Mouse (Mus musculus) left cerebral cortex, adult 2 months (tissue): ENCODE data around the gene Prr15l. TPM values are rescaled to one million over a fixed set of nuclear protein-coding genes. Genes with fewer than 3 reads are reported as not detected.

Experiments used
- DNase-seq, 2 experiments: peaks; one replicate each; pipeline ENCODE4 v3.0.0; 2021 to 2022; ENCODE audit warnings: low spot score in 2 of 2, mixed read lengths in 1 of 2; ENCODE audit errors: extremely low spot score in 1 of 2
- H3K27ac ChIP-seq: fragments of 200-600 bp; 2 replicates; pipeline ENCODE4 v1.8.1; 2022
- H3K4me3 ChIP-seq: fragments of 200-600 bp; 2 replicates; pipeline ENCODE4 v1.8.1; 2022
- CTCF ChIP-seq: fragments of 200-600 bp; IDR thresholded peaks from 2 replicates; pipeline ENCODE4 v1.8.1; 2022; ENCODE audit warnings: antibody characterized with exemption, mild to moderate bottlenecking, moderate library complexity
- intact Hi-C: fragments of 180-260 bp; cut with DNase I; formaldehyde crosslinking; loops from one replicate; pipeline ENCODE4 v1.15.1; 2025
- long read RNA-seq, 2 experiments: library from polyadenylated mRNA; stranded (forward); transcript quantifications; one replicate each; pipeline ENCODE4 v2.0.0; 2021; ENCODE audit warnings: borderline mapping rate in 2 of 2
- total RNA-seq, 2 experiments: library from RNA; stranded (reverse); gene quantifications; 2 replicates each; pipeline ENCODE4 v1.2.3; 2021

Prr15l gene
- total RNA-seq: not detected
- long read RNA-seq, experiment 1: 0 reads
- long read RNA-seq, experiment 2: 0 reads

- H3K4me3 ChIP-seq: no peak within 1 kb of the TSS
- intact Hi-C loops: no loop called here
- no peak for DNase-seq
- H3K27ac ChIP-seq: no peak within 1 kb of the TSS
- TF ChIP-seq CTCF: no peak
These were observed at the start of gene Prr15l for GRCm38 (mm10) chr11:96928088-96928487. TSS of gene Prr15l (plus strand) at chr11:96928104.

DNA sequence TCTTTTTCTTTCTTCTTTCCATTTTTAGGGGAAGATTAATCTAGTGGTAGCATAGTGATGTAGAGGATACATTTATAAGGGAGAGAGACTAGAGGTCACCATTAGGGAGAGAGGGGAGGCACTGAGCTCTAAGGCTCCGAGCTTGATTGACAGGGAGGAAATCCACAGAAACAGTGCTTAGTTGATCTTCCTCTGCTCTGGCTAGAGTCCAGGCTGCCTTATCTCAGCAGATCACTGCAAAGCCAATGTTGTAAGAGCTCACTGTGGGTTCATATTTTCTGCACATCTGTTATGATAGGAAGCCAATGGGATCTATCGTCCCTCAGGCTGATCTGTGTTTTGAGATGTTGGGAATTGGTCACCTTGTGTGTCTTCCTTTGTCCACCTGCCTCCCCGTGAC lies 49.2 kb upstream of the Prr15l start:
- intact Hi-C loops: no loop called here
- no peak overlapping the region for H3K27ac ChIP-seq
- no peak for DNase-seq

GRCm38 (mm10) chr11:96879359-96879758 lies 48.5 kb upstream of the Prr15l start:
- no peak for TF ChIP-seq CTCF
- no peak for DNase-seq
- intact Hi-C loops: no loop called here
- Histone ChIP-seq H3K4me3 (no peak overlapping the region), H3K27ac (no peak overlapping the region)

More for the DNA sequence above, 49.2 kb upstream of the Prr15l start:
- H3K4me3 ChIP-seq: no peak overlapping the region
- TF ChIP-seq CTCF: no peak

DNA sequence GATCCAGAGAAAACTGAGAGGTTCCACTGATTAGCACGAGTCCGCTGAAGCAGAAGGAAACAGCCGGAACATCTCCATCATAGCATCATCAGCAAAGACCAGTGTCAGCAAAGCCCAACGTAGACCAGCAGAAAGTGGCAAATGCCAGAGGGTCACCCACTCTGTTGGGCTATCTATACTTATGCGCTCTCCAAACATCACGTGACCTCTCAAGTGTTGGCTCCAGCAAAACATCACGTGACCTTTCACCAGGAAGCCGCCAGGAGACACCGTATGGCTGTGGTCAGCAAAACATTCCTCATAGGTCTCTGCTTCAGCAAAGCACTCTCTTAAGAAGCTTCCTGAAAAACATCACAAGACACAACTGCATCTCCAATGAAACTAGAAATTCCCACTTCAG lies 47.6 kb upstream of the Prr15l start:
- no peak for DNase-seq
- H3K27ac ChIP-seq: no peak overlapping the region
- intact Hi-C loops: no loop called here
- TF ChIP-seq CTCF: no peak
- H3K4me3 ChIP-seq: no peak overlapping the region

GRCm38 (mm10) chr11:96885901-96886340 lies 42.0 kb upstream of the Prr15l start:
- Histone ChIP-seq H3K27ac (no peak overlapping the region; the same call in 1 of the 2 replicates), H3K4me3 (no peak overlapping the region)
- no peak for DNase-seq
- intact Hi-C loops: no loop called here
- no peak for TF ChIP-seq CTCF

- H3K4me3 ChIP-seq: no peak overlapping the region
- intact Hi-C loops: no loop called here
- no peak for DNase-seq
- no peak for TF ChIP-seq CTCF
- H3K27ac ChIP-seq: no peak overlapping the region
These were observed 40.9 kb upstream of the Prr15l start for GRCm38 (mm10) chr11:96886942-96887546.

GRCm38 (mm10) chr11:96891784-96892527 lies 35.9 kb upstream of the Prr15l start:
- intact Hi-C loops: no loop called here
- no peak overlapping the region for H3K27ac ChIP-seq
- DNase-seq: no peak
- TF ChIP-seq CTCF: no peak
- no peak overlapping the region for H3K4me3 ChIP-seq

GRCm38 (mm10) chr11:96893203-96893842 lies 34.6 kb upstream of the Prr15l start:
- Histone ChIP-seq H3K4me3 (no peak overlapping the region), H3K27ac (no peak overlapping the region)
- no peak for DNase-seq
- intact Hi-C loops: no loop called here
- TF ChIP-seq CTCF: no peak

- H3K27ac ChIP-seq: no peak overlapping the region
- H3K4me3 ChIP-seq: no peak overlapping the region
- intact Hi-C loops: no loop called here
- DNase-seq: no peak
- TF ChIP-seq CTCF: no peak
These were observed 32.0 kb upstream of the Prr15l start for GRCm38 (mm10) chr11:96895886-96896285.

DNA sequence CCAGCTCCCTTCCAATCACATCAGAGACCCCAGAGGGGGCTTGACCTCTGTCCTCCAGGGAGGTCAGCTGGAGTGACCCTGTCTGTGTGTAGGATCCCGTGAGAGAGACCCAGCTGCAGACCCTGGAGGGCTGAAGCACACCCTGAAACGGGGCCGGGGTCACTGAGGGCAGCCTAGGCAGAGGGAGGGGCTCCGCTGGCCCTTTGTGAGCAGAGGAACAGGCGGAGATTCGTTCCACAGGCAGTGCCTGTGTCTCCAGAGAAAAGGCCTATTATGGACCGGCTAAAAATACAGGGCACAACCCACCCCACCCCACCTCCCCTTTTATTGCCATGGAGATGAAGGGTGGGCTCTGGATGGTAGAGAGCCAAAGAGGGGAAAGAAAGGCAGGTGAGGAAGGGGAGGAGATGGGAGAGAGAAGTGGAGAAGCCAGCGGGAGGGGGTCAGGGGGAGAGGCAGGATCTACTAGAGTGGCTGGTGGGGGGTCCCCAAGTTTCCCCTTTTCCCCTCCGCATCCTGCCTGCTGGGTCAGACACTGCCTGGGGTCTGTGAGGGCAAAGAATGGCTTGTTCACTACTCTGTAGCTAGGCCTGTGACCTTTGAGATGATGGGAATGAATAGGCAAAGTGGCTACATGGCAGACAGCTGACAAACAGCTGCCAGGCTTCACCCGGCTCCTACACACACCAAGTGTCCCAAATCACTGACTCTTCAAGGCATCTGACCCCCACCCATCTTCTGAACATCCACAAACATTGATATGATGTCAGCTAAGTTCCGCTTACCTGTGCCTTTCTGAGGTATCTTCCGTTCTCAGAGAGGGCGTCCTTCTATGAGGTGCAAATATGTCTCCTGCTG lies 28.2 kb upstream of the Prr15l start:
- Histone ChIP-seq H3K27ac (no peak overlapping the region), H3K4me3 (no peak overlapping the region)
- TF ChIP-seq CTCF: no peak
- no peak for DNase-seq
- intact Hi-C loops: no loop called here

GRCm38 (mm10) chr11:96901332-96901731 lies 26.6 kb upstream of the Prr15l start:
- intact Hi-C loops: no loop called here
- Histone ChIP-seq H3K4me3 (no peak overlapping the region), H3K27ac (no peak overlapping the region)
- no peak for TF ChIP-seq CTCF
- DNase-seq: no peak
